Mouse (Mus musculus) left cerebral cortex, postnatal 14 days (tissue): ENCODE data around the gene Nudcd3. TPM values are rescaled to one million over a fixed set of nuclear protein-coding genes. Genes with fewer than 3 reads are reported as not detected.
A peak's percentile ranks its signal among the peaks of the same experiment; 100 is the strongest.

ENCODE experiments used
- DNase-seq, 2 experiments: peaks; one replicate each; pipeline ENCODE4 v3.0.0; 2021 to 2022; ENCODE audit warnings: low spot score in 2 of 2, mixed read lengths in 1 of 2
- intact Hi-C: fragments of 180-260 bp; cut with DNase I; formaldehyde crosslinking; loops from one replicate; pipeline ENCODE4 v1.15.1; 2025
- total RNA-seq, 2 experiments: library from RNA; stranded (reverse); gene quantifications; 2 replicates each; pipeline ENCODE4 v1.2.3; 2021

Gene Nudcd3
- total RNA-seq, 2 experiments from 2014 or later: 128 to 129 TPM

DNA sequence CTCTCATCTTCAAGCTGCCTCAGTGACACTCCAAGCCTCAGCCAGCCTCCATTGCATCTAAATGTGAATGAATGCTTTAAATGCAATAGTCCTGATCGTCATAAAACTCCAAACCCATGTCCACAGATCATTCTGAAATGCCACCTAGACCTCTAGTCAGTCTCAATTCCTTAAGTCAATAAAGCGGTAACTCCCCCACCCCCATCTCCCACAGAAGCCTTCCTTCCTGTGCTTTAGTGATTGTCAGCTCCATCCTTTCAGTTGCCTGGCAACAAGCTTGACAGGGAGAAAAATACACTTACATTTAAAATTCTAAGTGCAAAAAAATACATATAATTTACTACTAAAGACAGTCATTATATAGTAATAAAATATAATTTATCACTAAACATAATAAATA is 17.0 kb downstream of the Nudcd3 start:
- intact Hi-C loops: no loop called here
- DNase-seq: no peak

DNA sequence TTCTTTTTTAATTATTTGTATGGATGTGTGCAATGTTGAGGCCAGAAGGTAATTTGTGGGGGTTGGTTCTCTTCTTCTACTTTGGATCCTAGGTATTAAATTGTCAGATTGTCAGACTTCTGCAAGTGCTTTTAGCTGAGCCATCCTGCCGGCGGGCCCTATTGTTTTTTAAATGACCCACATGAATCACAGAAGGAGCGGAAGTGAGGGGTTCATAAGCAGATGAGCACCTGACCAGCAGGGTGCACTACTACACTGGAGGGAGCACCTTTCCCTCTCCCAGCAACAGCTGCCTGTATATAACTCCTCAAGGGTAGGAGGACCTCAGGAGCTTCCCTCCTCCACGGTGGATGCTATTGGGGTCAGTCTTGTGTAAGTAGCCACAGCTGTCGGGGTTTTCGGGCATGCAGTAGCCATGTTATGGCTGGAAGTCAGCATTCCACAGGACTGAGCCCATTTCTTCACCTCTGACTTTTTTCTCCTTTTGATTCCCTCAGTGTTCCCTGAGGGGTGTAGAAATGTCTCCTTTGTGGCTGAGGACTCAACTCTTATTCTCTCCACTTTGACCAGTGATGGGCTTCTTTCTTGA is 19.3 kb downstream of the Nudcd3 start:
- no peak for DNase-seq
- intact Hi-C loops: no loop called here

DNA sequence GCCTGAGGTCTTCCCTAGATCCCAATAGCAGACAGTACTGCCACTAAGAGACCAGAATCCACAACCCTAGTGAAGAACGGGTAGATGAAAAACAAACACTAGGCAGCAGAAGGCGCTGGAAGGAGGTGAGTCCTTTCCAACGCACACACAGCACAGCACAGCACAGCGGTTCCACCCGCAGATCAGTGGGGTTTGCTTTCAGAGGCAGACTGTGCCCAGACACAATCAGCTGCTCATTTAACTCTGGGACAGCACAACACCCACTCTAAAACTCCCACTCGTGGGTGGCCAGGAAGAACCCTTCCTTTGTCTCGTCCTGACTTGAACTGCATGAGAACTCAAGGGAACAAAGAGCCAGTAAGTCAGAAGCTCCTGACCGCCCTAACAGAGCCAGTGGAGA is 21.0 kb downstream of the Nudcd3 start:
- DNase-seq: peak in 1 of 2 experiments; percentile 62
- intact Hi-C loops: no loop called here

- intact Hi-C loops: no loop called here
- peak in 1 of 2 experiments; percentile 59 for DNase-seq
Observed at GRCm38 (mm10) chr11:6178673-6179166, 21.5 kb downstream of the Nudcd3 start.

- no peak for DNase-seq
- intact Hi-C loops: no loop called here
Observed at GRCm38 (mm10) chr11:6177781-6178420, 22.3 kb downstream of the Nudcd3 start.

GRCm38 (mm10) chr11:6175506-6175905 is 24.7 kb downstream of the Nudcd3 start:
- DNase-seq: no peak
- intact Hi-C loops: no loop called here

DNA sequence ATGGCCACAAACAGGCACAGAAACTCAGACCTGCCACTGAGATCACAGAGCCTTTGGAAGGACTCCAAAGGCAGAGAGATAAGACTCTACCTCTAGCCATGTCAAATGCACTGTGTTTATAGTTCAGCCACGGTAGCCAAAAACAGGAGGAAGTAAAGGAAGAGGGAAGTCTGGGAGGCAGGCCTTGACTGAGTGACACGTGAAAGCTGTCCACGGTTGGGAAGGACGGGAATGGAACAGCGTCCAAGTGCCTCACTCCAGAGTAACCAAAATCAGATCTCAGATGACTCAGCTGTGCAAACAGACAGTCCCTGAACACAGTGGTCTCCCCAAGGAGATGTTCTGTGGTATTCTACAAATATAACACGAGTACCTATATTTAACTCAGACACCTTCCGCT is 25.5 kb downstream of the Nudcd3 start:
- DNase-seq: peak; percentile 52 to 79

GRCm38 (mm10) chr11:6169041-6169663 is 31.1 kb downstream of the Nudcd3 start:
- intact Hi-C loops: no loop called here
- DNase-seq: no peak

More for the DNA sequence above, 25.5 kb downstream of the Nudcd3 start:
- intact Hi-C loops: no loop called here

DNA sequence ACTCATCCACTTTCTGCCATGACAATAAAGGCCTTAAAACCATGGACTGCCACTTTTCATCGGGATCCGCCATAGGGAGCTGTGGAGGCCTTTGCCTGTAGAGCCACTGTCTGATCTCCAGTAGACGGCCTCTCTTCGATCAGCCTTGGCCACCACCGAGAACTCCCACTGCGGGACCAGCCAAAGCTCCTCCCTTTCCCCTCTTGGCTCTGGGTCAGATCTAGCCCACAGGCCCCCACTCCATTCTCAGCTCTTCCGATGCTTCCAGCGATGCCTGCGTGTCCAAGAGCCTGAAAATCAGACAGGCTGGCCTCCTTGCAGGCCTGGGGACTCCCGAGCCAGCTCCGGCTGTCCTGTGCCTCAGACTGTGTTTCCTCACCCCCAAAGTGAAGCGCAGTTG is 33.9 kb downstream of the Nudcd3 start:
- DNase-seq: no peak
- intact Hi-C loops: no loop called here

GRCm38 (mm10) chr11:6165391-6166081 is 34.7 kb downstream of the Nudcd3 start:
- intact Hi-C loops: no loop called here
- DNase-seq: no peak

- intact Hi-C loops: no loop called here
- no peak for DNase-seq
Observed at GRCm38 (mm10) chr11:6164781-6165180, 35.4 kb downstream of the Nudcd3 start.

DNA sequence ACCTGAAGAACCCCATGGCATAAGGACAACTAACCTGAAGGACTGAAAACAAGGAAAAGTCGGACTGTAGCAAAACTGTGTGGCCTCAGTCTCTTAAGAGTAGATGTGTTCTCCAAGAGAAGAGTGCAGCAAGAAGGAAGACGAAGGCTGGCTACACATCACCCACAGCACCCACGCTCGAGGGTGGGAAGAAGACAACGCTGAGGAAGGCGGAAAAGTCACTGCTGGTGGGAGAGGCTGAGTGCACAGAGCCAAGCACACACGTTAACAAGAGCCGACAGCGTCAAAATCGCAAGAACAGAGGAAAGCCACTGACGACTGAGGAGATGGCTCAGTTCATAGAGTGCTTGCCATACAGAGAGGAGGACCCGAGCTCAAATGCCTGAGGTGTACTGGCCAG is 36.5 kb downstream of the Nudcd3 start:
- no peak for DNase-seq
- intact Hi-C loops: no loop called here

DNA sequence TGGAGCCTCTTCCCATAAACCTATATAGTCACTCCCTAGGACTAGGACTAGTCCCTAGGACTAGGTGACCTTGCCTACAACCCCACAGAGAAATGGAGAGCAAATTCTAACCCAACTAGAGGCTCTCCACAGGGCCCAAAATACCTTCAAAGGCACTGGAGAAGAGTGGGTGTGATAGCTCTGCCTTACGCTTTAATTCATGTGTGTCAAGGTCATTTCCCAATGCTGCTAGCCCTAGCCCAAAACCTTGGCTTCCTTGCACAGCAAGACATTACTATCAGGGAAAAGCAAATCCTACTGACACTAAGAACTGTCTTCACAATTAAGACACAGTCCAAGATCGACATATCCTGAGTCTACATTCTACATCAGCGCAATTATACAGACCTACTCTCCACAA is 37.2 kb downstream of the Nudcd3 start:
- no peak for DNase-seq
- intact Hi-C loops: no loop called here

DNA sequence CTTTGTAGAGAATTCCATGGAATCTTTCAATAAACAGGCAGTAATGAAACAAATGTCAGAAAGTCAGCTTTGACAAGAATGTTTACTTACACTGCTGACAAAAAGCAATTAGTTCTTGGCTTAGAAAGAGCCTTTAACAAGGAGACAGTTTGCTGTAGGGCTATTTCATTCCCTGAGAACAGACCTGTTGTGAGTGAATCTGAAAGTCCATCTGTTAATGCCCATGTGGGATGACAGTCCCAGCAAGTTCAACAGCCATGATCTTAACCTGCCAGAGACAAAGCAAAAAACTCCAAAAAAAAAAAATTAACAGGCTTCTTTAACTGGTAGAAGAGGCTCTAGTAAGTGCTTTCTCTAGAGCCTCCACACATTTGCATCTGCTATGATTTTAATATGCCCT is 38.7 kb downstream of the Nudcd3 start:
- DNase-seq: no peak
- intact Hi-C loops: no loop called here

GRCm38 (mm10) chr11:6160663-6161271 is 39.4 kb downstream of the Nudcd3 start:
- no peak for DNase-seq
- intact Hi-C loops: no loop called here

DNA sequence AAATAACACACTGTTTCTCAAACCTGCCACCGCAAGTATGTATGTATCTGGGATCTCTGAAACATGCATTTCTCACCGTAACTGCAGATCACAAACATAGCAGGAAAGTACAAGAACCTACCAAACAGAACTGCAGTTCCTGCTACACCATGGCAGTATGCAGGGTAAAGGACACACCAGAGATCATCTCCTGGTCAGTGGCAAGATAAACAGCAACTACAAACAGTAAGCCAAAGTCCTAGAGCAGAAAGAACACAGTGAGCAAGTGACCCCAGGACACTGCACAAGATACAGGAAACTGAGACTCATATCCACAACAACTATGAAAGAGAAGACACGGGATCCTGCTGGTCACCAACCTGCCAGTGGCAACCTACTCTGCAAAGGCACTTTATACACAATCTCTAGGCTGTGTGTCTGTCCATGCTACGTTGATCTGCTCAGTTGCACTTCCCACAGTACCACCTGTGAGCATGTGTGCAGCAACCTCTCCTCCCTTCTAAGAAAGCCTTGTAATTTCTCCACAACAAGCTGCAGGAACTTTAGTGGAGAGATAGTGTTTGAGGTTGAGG is 40.4 kb downstream of the Nudcd3 start:
- intact Hi-C loops: no loop called here
- no peak for DNase-seq

DNA sequence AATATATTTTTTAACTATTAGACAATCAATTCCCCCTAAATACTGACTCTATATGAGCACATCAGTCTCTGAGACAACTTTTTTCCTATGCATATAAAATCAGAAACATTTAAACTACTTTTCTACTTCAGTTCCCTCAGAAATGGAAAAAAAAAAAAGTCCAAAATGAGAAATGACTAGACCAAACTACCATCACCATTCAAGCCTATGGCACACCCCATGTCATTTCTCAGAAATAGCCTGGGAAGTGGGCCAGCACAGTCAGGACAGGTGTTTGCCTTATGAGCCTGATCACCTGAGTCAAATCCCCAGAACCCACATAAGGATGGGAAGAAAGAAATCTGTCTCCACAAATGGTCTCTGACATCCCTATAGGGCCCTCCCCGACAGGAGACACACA is 41.7 kb downstream of the Nudcd3 start:
- intact Hi-C loops: no loop called here
- no peak for DNase-seq

DNA sequence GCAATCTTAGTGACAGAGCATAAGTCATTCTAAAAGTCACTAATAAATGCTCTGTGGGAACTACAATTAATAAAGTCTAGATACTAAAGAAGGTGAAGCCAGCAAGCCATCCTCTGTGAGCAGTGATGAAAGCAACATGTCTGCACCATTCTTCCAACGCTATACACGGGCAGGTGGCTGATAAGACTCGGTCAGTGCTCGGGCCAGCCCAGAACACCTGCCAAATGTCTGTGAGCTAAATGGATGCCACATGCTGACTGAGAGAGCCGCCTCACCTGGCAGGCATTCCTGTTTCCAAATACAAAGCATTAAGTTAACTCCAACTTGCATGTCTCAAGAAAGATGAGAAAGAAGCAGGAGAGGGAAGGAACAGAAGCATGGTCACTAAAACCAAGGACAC is 43.1 kb downstream of the Nudcd3 start:
- intact Hi-C loops: no loop called here
- no peak for DNase-seq

DNA sequence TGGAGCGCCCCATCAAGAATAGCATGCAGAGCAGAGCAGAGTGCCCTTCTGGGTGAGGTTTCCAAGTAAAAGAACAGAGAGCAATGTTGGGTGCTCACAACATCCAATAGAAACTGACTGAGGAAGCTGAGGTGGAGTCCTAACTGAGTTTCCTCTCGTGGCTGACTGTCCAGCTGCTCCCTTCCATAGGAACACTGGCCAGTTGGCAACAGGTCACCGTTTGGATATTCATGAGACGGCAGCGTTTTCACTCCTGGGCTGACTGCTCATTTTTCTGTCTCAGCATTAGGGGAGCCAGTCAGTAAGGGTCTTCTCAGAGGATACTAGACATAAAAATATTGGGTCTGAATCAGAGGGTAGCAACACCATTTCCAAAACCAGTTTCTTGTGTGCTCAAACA is 43.6 kb downstream of the Nudcd3 start:
- DNase-seq: no peak
- intact Hi-C loops: no loop called here
